Mouse (Mus musculus) embryonic facial prominence, embryonic 11.5 days (tissue): ENCODE data around the gene Rab4a. TPM values are rescaled to one million over a fixed set of nuclear protein-coding genes. Genes with fewer than 3 reads are reported as not detected.

Source experiments
- ATAC-seq: fragments of 200-750 bp; cut with Nextera tagmentation; replicated peaks from 2 replicates; pipeline ENCODE4 v1.8.0; 2017; ENCODE audit warnings: low read depth; ENCODE audit not compliant: insufficient number of reproducible peaks, low FRiP score, low TSS enrichment
- DNase-seq: peaks from one replicate; pipeline ENCODE4 v3.0.0-alpha.2; 2015; ENCODE audit warnings: low spot score
- H3K27ac ChIP-seq: fragments of 300-500 bp; sonication (generic); replicated peaks from 2 replicates; pipeline ENCODE4 v1.5.1; 2014; ENCODE audit warnings: mild to moderate bottlenecking, low read depth, low read length, control low read depth
- H3K27me3 ChIP-seq: fragments of 300-500 bp; sonication (generic); 2 replicates; pipeline ENCODE4 v1.6.1; 2014; ENCODE audit warnings: mild to moderate bottlenecking, low read length, moderate library complexity, mixed read lengths; ENCODE audit not compliant: control insufficient read depth, insufficient read depth
- H3K36me3 ChIP-seq: fragments of 300-500 bp; sonication (generic); replicated peaks from 2 replicates; pipeline ENCODE4 v1.6.1; 2014; ENCODE audit warnings: low read depth, mild to moderate bottlenecking, low read length, moderate library complexity, mixed read lengths; ENCODE audit not compliant: control insufficient read depth, insufficient read depth
- H3K4me1 ChIP-seq: fragments of 300-500 bp; sonication (generic); 2 replicates; pipeline ENCODE4 v1.6.1; 2014; ENCODE audit warnings: low read length, mixed read lengths; ENCODE audit not compliant: control insufficient read depth, insufficient read depth
- H3K4me2 ChIP-seq: fragments of 300-500 bp; sonication (generic); 2 replicates; pipeline ENCODE4 v1.6.1; 2014; ENCODE audit warnings: low read depth, mild to moderate bottlenecking, control low read depth, low read length, moderate library complexity
- H3K4me3 ChIP-seq: fragments of 300-500 bp; sonication (generic); 2 replicates; pipeline ENCODE4 v1.5.1; 2014; ENCODE audit warnings: low read depth, low read length, control low read depth
- H3K9ac ChIP-seq: fragments of 300-500 bp; sonication (generic); replicated peaks from 2 replicates; pipeline ENCODE4 v1.6.1; 2014; ENCODE audit warnings: mild to moderate bottlenecking, control low read depth, low read length
- H3K9me3 ChIP-seq: fragments of 300-500 bp; sonication (generic); replicated peaks from 2 replicates; pipeline ENCODE4 v1.6.1; 2016; ENCODE audit warnings: mild to moderate bottlenecking, low read length, inconsistent platforms, mixed read lengths; ENCODE audit not compliant: control insufficient read depth
- WGBS: fragments of 180-500 bp; shearing (Covaris S2); extraction: QIAGEN DNeasy Blood & Tissue Kit; methylation state at CpG from one replicate; pipeline ENCODE4 v1.1.7; 2014; 5-methylcytosine and 5-hydroxymethylcytosine counted together
- polyA plus RNA-seq: library from polyadenylated mRNA; unstranded; fragments of >200 nt; fragmentation: Nextera tagmentation; extraction: Ambion mirVana; gene quantifications from 2 replicates; pipeline ENCODE4 v1.2.1, GENCODE M21; 2014

Rab4a gene
- polyA plus RNA-seq, 1 experiment from 2014 or later = 56.7 TPM

DNA sequence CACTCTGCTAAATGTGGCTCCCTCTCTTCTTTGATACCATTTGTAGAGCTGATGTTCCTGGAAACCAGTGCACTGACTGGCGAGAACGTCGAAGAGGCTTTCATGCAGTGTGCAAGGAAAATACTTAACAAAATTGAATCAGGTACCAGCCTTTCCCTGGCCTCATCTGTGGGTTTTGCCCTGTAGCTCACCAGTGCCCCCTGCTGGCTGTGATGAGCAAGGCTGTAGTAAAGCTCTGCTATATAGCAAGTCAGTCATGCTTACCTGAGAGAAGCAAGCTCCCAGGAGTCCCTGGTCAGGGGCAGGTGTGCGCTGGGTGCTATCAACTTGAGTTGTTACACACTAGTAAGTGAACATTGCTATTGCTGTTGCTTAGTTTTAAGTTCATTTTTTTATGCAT lies 27.0 kb downstream of the Rab4a start:
- H3K4me1 ChIP-seq = no peaks in the 10 kb centered on the region
- no peaks in the 10 kb centered on the region for H3K9me3 ChIP-seq
- H3K4me3 ChIP-seq = no peak overlapping the region
- ATAC-seq = no peak
- no peak overlapping the region for H3K27ac ChIP-seq
- H3K4me2 ChIP-seq = no peak overlapping the region
- peak; percentile 28 for DNase-seq
- peaks cover 3% of the 10 kb centered on the region for H3K36me3 ChIP-seq
- 93% methylated on average over 4 of the region's 4 CpGs for WGBS
- H3K27me3 ChIP-seq = no peaks in the 10 kb centered on the region
- no peak overlapping the region for H3K9ac ChIP-seq

- Histone ChIP-seq H3K9me3 (no peaks in the 10 kb centered on the region), H3K4me3 (no peak overlapping the region), H3K27ac (no peak overlapping the region), H3K36me3 (peaks cover 3% of the 10 kb centered on the region), H3K27me3 (no peaks in the 10 kb centered on the region), H3K4me1 (no peaks in the 10 kb centered on the region), H3K9ac (no peak overlapping the region), H3K4me2 (no peak overlapping the region)
- ATAC-seq = peak; percentile 67; the same call in 1 of the 2 replicates
- DNase-seq = peak; percentile 76
- 59% methylated on average over 9 of the region's 9 CpGs for WGBS
Observed at GRCm38 (mm10) chr8:123835451-123835850, 29.7 kb downstream of the Rab4a start.

- Histone ChIP-seq H3K4me1 (no peaks in the 10 kb centered on the region), H3K4me3 (no peak overlapping the region), H3K9me3 (no peaks in the 10 kb centered on the region), H3K36me3 (peaks cover 3% of the 10 kb centered on the region), H3K4me2 (no peak overlapping the region), H3K9ac (no peak overlapping the region), H3K27me3 (no peaks in the 10 kb centered on the region), H3K27ac (no peak overlapping the region)
- 85% methylated on average over 6 of the region's 6 CpGs for WGBS
- DNase-seq = no peak
- ATAC-seq = no peak
Observed at GRCm38 (mm10) chr8:123836354-123836753, 30.6 kb downstream of the Rab4a start.

DNA sequence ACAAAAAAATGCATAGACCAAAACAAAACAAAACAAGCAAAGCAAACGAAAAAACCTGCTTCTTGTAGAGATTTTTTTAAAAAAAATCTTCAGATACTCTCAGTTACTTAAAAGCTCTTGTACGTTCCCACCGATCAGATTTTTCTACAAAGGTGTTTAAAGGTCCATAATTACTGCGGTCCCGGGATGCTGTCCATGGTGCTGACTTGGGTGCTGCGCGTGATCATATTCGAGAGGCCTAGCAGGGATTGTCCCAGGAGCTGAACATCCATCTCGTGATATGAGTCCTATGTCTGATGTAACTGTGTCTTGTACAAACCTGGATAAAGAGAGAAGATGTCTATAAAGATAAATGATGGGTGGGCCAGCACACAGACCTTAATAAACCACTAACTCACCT lies 32.7 kb downstream of the Rab4a start:
- Histone ChIP-seq H3K27ac (no peak overlapping the region), H3K9ac (no peak overlapping the region), H3K27me3 (no peaks in the 10 kb centered on the region), H3K4me1 (no peaks in the 10 kb centered on the region), H3K9me3 (no peaks in the 10 kb centered on the region), H3K4me3 (no peak overlapping the region), H3K4me2 (no peak overlapping the region), H3K36me3 (no peaks in the 10 kb centered on the region; the same call in none of the 2 replicates)
- whole genome bisulfite sequencing = 63% methylated on average over 9 of the region's 9 CpGs
- DNase-seq = peak; percentile 69
- no peak for ATAC-seq

DNA sequence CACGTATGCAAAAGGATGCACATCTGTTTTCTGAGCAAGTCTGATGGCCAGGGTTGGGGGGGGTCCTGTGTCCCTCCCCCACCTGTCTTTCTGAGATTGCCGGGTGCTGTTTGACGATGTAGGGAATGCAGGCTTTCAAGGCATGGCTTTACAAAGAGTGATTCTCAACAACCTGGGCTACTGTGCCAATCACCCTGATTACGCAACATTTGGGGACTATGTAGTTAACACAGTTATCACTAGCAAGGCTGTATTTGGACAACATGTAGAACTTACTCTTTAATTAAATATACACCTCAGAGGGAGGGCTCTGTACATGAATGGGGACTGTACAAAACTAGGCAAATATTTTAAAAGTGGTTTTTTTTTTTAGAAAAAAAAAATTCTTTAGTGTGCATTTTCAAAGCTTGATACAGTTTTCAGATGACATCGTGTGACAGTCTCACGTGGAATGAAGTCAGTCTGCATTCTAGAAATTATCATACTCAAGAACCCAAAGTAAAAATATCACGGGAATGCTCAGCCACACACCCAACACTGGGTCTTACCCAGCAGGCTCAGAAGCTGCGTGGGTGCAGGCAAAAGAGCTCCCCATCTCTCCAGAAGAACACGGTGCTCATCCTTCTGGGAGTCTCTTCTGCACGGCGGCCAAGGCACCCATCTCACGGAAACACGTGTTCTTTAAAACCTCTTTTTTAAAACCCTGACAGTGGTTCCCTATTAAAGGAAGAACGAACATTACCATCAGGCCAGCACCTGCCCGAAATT lies 35.0 kb downstream of the Rab4a start:
- Histone ChIP-seq H3K36me3 (no peaks in the 10 kb centered on the region; the same call in 1 of the 2 replicates), H3K4me2 (no peak overlapping the region), H3K27me3 (no peaks in the 10 kb centered on the region), H3K9me3 (no peaks in the 10 kb centered on the region), H3K27ac (no peak overlapping the region), H3K4me3 (no peak overlapping the region), H3K4me1 (no peaks in the 10 kb centered on the region), H3K9ac (no peak overlapping the region)
- WGBS = 92% methylated on average over 15 of the region's 15 CpGs
- DNase-seq = no peak
- ATAC-seq = no peak

GRCm38 (mm10) chr8:123842086-123842485 lies 36.3 kb downstream of the Rab4a start:
- Histone ChIP-seq H3K4me2 (no peak overlapping the region), H3K27me3 (no peaks in the 10 kb centered on the region), H3K9me3 (no peaks in the 10 kb centered on the region), H3K4me1 (no peaks in the 10 kb centered on the region), H3K9ac (no peak overlapping the region), H3K27ac (no peak overlapping the region), H3K36me3 (no peaks in the 10 kb centered on the region), H3K4me3 (no peak overlapping the region)
- no peak for ATAC-seq
- WGBS = 86% methylated on average over 12 of the region's 12 CpGs
- DNase-seq = no peak

- no peak overlapping the region for H3K4me3 ChIP-seq
- no peak overlapping the region for H3K9ac ChIP-seq
- H3K4me1 ChIP-seq = no peaks in the 10 kb centered on the region
- H3K9me3 ChIP-seq = no peaks in the 10 kb centered on the region
- H3K36me3 ChIP-seq = no peaks in the 10 kb centered on the region
- no peak overlapping the region for H3K27ac ChIP-seq
- WGBS = 73% methylated on average over 7 of the region's 7 CpGs
- H3K27me3 ChIP-seq = no peaks in the 10 kb centered on the region
- no peak for ATAC-seq
- DNase-seq = no peak
- H3K4me2 ChIP-seq = no peak overlapping the region
Observed at GRCm38 (mm10) chr8:123844341-123844740, 38.6 kb downstream of the Rab4a start.

- Histone ChIP-seq H3K27me3 (no peaks in the 10 kb centered on the region), H3K4me3 (no peak overlapping the region), H3K9ac (no peak overlapping the region), H3K27ac (no peak overlapping the region), H3K4me2 (no peak overlapping the region), H3K9me3 (no peaks in the 10 kb centered on the region), H3K4me1 (no peaks in the 10 kb centered on the region), H3K36me3 (no peaks in the 10 kb centered on the region)
- DNase-seq = no peak
- ATAC-seq = no peak
- WGBS = 90% methylated on average over 13 of the region's 13 CpGs
Observed at GRCm38 (mm10) chr8:123845114-123845513, 39.3 kb downstream of the Rab4a start.
